Mouse (Mus musculus) monocyte, adult 2 months (primary cell): ENCODE data around the gene Fbf1.

Source experiments
- DNase-seq, 2 experiments: peaks; one replicate each; pipeline ENCODE4 v3.0.0; 2022; ENCODE audit warnings: low spot score in 2 of 2, low read depth in 1 of 2

Gene Fbf1

GRCm38 (mm10) chr11:116185836-116186235 is 17.9 kb upstream of the Fbf1 start:
- no peak for DNase-seq

- DNase-seq: no peak
Observed at GRCm38 (mm10) chr11:116178411-116179121, 10.6 kb upstream of the Fbf1 start.

GRCm38 (mm10) chr11:116176010-116176409 is 8.0 kb upstream of the Fbf1 start:
- no peak for DNase-seq

GRCm38 (mm10) chr11:116174775-116175448 is 6.9 kb upstream of the Fbf1 start:
- no peak for DNase-seq

GRCm38 (mm10) chr11:116171959-116172358 is 4.0 kb upstream of the Fbf1 start:
- DNase-seq: no peak

GRCm38 (mm10) chr11:116170003-116170800 is 2.2 kb upstream of the Fbf1 start:
- DNase-seq: no peak

- DNase-seq: no peak
Observed at GRCm38 (mm10) chr11:116169214-116169613, 1.2 kb upstream of the Fbf1 start.

GRCm38 (mm10) chr11:116167232-116167631 is 734 bp downstream of the Fbf1 start:
- no peak for DNase-seq

- DNase-seq: no peak
Observed at GRCm38 (mm10) chr11:116163002-116163401, 5.0 kb downstream of the Fbf1 start.

GRCm38 (mm10) chr11:116162146-116162545 is 5.8 kb downstream of the Fbf1 start:
- DNase-seq: no peak

- no peak for DNase-seq
Observed at GRCm38 (mm10) chr11:116161312-116161711, 6.7 kb downstream of the Fbf1 start.

- no peak for DNase-seq
Observed at GRCm38 (mm10) chr11:116150960-116151359, 17.0 kb downstream of the Fbf1 start.

- no peak for DNase-seq
Observed at GRCm38 (mm10) chr11:116149341-116149740, 18.6 kb downstream of the Fbf1 start.

- DNase-seq: no peak
Observed at GRCm38 (mm10) chr11:116148761-116149221, 19.2 kb downstream of the Fbf1 start.

GRCm38 (mm10) chr11:116146294-116146985 is 21.5 kb downstream of the Fbf1 start:
- no peak for DNase-seq

GRCm38 (mm10) chr11:116145481-116146293 is 22.3 kb downstream of the Fbf1 start:
- no peak for DNase-seq

- no peak for DNase-seq
Observed at GRCm38 (mm10) chr11:116143468-116143867, 24.5 kb downstream of the Fbf1 start.

- no peak for DNase-seq
Observed at GRCm38 (mm10) chr11:116142211-116142991, 25.6 kb downstream of the Fbf1 start.

- peak; percentile 61 to 77 for DNase-seq
Observed at GRCm38 (mm10) chr11:116138468-116139138, 29.4 kb downstream of the Fbf1 start, which contains the start of gene Mrpl38. Gene Mrpl38, minus strand, starts transcription at chr11:116138868.
